Mouse (Mus musculus): ENCODE data around the gene Arhgap45.

Arhgap45 gene

DNA sequence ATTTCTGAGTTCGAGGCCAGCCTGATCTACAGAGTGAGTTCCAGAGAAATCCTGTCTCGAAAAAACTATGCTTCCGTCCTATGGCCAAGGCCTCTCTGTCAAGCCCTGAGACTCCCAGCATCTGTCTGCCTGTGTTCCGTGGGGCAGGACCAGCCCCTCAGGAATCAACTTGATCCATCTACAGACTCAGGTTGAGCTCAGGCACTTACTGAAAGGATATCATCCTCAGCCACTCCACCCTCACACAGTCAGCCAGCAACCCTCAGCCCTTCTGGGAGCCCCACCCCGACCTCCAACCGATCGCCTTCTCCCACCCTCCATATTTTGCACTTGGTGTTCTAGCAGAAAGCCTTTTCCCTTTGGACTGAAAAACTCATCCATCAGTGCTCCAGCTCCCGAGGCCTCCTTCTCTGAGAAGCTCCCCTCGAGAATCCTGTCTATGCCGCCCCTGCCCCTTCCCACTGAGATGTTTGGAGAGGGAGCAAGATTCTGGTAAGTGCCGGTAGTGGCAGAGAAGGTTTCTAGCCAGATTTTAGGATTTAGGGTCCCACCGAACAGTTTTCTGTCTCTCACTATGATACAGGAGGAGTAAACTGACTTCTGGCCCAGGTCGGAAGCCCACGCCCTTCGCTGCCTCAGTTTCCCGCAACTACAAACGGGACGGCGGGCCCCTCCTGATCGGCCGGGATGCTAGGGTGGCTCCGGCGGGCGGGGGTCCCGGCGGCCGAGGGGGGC is 28.5 kb upstream of the Arhgap45 start:
- no peak for DNase-seq

DNA sequence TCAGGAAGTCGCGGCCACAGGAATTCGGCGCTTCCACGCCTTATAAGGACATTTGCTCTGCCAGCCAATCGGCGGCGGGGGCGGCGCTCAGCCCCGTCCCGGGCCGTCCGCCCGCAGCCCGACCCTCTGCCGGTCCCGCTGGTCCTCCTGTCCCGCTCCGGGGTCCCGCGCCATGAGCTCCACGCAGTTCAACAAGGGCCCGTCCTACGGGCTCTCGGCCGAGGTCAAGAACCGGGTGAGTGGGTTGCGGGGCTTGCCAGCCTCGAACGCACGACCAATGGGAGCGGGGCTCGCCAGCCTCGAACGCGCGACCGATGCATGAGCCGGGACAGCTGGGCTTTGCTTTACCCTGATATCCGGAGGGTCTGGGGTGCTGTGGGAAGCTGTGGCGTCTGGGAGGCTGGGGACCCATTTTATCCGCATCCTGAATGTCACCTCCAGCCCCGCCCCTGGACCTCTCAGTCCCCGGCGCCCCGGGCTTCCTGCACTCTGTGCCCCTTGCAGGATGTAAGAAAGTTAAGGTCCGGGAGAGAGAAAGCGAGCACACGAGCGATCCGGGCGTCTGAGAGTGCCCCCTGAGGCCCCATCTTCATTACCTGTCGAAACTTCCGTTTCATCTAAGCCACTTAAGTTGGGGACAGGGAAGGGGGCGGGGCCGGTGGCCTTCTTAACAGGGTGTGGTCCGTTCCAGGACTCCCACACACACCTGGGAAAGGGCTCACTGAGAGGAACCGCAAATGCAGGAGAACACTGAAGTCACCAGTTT is 27.8 kb upstream of the Arhgap45 start, which contains the start of gene Cnn2:
Gene Cnn2 (plus strand): TSS at position 79 of the 766 bp plus-strand sequence.
- DNase-seq, result peak; percentile 38

DNA sequence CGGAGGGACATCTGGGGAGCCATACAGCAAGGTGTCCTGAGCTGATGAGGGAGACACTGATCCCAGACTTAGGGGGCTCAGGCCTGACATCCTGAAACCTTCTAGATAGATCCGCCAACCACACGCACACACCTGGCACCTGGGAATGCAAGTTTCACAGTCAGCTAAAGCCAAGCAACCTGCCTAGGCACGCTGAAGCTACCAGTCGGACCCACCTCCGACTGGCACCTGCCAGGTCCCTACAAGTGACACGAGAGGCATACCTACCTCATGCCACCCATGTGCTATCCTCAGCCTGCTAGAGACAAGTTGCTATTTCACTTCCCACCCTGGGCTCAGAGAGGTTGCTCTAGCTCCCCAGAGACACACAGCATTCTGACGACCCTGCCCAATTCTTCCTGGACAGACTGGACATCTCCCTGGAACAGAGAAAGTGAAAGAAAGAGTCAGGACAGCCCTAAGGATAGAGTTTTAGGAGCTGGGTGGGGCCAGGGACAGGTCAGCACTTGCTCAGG is 27.1 kb upstream of the Arhgap45 start:
- DNase-seq, result peak; percentile 13

DNA sequence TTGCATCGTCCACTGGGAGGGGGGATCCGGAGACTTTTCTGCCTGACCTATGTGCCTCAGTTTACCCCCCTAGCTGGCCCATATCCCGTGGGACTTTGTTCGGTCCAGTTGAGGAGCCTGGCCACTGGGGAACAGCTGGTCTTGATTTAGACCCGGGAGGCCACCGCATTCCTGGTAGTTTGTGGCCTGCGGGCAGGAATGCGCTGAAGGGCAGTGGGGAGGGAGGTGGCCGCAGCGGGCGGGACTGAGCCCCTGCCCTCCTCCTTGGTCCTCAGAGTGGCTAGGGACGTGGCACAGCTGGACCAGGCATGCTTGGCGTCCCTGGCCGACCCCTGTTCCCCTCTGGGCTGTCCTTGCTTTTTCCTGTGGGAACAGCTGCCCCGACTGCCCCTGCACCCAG is 26.6 kb upstream of the Arhgap45 start:
- DNase-seq, result peak; percentile 18

DNA sequence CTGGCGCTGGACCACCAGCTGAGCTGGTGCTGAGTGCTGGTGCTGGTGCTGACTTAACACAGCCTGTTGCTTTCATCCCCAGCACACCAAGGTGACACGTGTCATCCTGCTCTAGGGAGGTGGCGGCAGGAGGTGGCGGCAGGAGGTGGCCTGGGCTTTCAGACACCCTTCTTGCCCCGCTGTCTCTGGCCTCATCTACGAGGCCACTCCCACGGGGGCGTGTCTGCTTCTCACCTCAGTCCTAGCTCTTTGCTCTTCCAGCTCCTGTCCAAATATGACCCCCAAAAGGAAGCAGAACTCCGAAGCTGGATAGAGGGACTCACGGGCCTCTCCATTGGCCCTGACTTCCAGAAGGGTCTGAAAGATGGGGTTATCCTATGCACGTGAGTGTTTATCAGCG is 25.4 kb upstream of the Arhgap45 start:
- DNase-seq, result peak; percentile 13

DNA sequence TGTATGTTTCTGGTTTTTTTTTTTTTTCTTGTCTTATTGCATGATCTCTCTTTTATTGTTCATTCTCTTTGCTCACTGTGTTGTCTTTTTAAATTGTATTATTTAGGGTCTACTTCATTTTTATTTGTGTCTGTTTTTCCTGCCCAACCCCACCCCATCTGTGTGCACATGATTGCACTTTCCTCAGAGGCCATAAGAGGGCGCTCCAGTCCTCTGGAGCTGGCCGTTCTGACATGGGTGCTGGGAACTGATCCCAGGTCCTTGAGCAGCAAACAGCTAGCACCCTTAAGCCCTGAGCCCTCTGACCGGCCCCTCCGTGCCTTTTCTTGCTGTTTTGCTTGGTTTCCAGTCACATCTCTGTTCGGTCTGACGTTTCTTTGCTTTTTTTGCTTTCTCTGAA is 24.9 kb upstream of the Arhgap45 start:
- no peak for DNase-seq

DNA sequence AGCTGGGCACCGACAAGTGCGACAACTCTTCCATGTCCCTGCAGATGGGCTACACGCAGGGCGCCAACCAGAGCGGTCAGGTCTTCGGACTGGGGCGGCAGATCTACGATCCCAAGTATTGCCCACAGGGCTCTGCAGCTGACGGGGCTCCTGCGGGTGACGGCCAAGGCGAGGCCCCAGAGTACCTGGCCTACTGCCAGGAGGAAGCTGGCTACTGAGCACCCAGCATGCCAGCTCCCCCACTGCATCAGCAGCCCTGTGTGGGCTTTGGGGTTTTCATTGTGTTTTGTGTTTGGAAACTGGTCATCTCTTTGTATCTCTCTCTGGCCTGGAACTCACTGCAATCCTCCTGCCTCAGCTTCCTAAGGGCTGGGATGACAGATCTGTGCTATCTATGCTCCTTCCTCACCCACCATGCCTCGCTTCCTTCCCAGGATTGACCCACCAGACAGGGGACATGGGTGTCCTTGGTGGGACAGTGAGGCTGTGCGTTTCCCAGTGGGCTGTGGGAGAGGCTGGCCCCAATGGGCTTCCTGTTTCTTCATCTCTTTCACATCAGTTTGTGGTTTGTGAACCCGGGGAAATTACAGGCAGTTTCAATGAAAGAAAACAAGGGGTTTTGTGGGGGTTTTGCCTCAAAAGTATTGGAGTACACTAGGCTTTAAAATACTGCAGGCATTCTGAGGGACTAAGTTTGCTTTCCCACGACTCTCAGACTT is 21.9 kb upstream of the Arhgap45 start:
- no peak for DNase-seq

DNA sequence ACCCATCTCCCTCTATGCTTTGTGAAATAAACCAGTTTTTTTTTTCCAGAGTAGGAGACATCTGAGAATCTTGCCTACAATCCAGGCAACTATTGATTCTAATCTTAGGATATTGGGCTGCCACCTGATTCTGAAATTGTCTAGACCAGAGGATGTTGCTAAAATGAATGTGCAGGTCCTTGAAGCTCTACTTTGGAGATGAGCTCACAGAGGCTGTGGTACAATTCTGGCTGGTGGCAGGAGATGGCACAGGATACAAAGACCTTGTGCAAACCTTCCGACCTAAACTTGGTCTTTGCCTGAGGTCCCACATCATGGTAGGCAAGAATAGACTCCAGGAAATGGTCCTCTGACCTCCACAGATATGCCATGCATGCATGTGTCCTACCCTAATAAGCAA is 20.8 kb upstream of the Arhgap45 start:
- DNase-seq, result no peak

DNA sequence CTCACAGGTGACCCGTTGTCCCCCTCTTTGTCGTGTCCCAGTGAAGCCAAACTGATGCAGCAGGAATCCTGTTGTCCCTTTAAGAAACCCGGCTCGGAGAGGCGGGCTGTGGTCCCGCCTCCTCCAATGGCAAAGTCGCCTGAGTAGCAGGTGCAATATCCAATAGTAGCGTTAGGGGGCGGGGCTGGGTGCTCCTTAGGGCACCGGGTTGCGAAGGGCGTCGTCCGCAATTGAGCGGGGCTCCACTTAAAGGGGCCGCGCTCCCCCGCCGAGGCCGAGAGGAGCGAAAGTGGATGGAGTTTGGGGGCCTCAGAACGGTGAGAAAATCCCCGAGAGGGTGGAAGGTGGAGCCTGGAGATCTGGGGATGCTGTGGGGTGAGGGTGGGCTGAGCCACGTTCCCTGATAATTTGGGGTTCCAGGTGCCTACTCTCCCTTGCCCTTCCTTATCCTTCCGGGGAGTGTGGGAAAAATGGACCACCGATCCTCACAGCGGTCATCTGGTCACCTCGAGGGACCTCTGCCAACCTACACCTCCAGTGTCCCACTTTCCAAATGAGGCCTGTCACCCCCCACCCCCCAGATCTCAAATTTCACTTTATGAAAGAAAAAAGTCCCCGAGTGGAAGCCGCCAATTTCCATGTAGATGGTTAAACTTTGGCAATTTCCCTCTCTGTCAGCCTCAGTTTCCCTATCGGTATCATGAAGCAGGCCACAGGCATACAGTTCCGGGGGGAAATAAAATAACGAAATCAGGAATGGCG is 20.0 kb upstream of the Arhgap45 start, which contains the start of gene Abca7:
Gene Abca7 (plus strand): TSS at position 223 of the 762 bp plus-strand sequence.
- peak; percentile 95 for DNase-seq

DNA sequence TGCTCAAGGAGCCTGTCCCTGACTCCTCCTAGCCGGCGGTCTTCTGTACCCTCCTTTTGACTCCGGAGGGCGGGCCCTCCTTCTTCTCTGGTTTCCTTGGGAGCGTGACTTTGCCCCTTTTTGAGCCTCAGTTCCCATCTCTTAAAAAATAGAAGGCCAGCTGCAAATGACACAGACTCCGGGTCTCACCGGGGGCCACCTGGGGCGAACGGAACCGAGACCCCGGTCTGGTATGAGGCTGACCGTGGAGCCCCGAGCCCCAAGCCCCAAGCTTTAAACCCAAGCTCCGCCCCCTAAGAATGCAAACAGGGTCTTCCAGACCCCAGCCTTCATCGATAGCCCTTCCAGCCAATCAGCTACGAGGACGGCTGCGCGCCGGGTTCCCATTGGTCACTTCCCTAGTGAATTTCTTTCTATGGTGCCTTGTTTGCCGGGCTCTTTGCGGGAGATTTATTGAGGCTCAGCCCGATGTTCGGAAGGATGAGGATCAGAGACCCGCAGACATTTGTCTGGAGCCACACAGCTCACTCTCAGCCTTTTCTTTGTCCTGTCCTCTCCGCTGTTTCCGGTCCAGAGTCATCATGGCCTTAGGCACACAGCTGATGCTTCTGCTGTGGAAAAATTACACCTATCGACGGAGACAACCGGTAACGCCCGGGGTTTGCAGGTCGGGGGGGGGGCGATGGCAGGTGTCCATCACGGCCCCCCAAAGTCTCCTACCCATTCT is 19.3 kb upstream of the Arhgap45 start:
- peak; percentile 72 for DNase-seq

DNA sequence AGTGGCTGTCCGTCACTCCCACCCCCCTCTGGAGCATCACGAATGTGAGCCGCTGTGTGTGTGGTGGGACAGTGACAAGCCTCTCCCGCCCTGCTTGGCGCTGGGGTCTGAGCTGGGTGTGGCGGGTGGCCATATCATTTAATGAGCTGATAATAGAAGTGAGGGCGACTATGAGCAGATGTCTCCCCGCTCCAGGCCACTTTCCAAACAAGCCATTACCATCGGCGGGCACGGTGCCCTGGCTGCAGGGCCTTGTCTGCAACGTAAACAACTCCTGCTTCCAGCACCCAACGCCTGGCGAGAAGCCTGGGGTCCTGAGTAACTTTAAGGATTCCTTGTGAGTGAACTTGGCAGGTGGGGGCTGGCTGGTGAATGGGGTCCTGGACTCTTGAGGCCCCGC is 18.6 kb upstream of the Arhgap45 start:
- DNase-seq, result peak; percentile 67

DNA sequence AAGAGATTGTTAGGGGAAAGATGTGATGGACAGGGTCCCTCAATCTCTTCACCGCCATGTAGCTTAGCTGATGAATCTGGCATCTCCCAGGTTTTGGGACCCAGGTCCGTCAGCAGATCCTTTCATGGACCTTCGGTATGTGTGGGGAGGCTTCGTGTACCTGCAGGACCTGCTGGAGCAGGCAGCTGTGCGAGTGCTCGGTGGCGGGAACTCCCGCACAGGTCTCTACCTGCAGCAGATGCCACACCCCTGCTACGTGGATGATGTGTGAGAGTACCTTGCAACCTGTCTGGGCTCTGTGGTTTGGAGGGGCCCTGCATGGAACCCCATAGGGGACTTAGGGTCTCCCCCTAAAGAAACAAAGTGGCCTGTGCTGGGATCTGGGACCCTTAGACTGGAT is 14.5 kb upstream of the Arhgap45 start:
- DNase-seq, result no peak

DNA sequence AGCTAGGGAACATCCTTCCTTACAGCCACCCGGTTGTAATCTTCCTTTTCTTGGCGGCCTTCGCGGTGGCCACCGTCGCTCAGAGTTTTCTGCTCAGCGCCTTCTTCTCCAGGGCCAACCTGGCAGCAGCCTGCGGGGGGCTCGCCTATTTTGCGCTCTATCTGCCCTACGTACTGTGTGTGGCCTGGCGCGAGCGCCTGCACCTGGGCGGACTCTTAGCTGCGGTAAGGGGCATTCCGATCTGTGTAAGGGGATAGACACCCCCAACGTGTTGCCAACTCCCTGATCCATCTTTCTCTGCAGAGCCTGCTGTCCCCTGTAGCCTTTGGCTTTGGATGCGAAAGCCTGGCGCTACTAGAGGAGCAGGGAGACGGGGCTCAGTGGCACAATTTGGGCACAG is 13.6 kb upstream of the Arhgap45 start:
- DNase-seq, result no peak

DNA sequence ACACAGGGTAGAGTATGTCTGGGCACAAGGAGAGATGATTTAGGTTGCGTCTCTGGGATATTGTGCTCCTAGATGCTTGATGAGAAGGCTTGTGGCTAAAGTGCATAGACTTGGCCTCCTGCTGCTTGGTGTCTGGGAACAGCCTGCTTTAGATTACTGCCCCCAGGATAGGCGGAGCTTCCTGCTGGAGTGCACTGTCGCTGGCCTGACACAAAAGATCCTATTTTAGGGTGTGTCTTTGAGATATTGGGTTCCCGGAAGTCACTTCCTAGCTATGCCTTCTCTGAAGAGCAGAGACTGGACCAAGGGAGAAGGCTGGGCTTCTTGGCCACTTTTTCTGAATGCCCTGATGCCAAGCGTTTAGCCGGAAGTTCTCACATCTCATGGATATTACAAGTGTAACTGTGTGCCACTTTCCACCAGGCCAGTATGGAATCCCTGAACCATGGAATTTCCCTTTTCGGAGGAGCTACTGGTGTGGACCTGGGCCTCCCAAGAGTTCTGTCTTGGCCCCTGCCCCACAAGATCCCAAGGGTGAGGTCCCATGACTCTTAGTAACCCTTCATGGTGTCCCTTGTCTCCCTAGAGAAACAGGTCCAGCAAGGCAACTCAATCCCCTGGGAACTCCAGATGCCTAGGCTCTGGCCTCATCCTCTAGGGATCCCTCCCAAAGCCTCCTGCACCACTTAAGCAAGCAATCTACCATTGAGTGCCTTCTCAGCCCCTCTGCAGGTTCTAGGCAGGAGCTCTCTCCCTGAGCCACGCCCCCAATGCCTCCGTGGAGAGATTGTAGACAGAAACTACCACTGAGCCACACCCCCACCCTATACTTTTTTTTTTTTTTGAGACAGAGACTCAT is 12.8 kb upstream of the Arhgap45 start:
- DNase-seq, result no peak

DNA sequence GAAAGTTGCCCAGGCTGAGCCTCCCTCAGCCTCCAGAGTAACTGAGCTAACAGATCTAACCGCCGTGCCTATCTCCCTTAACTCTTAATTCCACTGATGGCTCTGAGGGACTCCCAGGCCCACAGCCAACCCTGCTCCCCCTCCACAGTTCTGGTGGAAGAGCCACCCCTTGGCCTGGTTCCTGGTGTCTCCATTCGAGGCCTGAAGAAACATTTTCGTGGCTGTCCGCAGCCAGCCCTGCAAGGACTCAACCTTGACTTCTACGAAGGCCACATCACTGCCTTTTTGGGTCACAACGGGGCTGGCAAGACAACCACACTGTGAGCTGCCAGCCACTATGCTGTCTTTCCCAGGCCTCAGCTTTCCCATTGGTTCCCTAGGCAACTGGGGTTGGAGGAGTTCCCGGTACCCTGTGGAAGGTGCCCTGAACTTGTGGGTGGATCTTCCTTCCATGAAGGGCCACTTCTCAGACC is 12.2 kb upstream of the Arhgap45 start:
- no peak for DNase-seq

DNA sequence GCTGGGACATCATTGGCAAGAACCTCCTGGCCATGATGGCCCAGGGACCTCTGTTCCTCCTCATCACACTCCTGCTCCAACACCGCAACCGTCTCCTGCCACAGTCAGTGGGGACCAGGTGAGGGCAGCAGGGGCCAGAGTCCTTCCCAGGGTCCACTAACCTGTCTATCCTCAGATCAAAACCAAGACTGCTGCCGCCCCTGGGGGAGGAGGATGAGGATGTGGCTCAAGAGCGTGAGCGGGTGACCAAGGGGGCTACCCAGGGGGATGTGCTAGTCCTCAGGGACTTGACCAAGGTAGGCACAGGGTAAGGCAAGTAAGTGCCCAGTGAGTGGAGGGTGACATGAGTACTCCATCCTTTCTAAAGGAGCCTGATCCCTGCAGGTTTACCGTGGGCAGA is 4.7 kb upstream of the Arhgap45 start:
- no peak for DNase-seq

DNA sequence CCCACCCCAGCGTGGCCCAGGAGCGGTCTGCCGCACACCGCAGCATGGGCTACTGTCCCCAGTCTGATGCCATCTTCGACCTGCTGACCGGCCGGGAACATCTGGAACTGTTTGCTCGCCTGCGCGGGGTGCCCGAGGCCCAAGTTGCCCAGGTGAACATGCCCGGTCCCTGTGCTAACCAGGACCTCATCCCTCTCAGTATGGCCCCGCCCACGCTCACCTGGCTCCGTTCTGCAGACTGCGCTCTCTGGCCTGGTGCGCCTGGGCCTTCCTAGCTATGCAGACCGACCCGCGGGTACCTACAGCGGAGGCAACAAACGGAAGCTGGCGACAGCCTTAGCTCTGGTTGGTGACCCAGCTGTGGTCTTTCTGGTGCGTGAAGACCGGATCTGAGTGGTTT is 2.8 kb upstream of the Arhgap45 start:
- DNase-seq, result no peak

DNA sequence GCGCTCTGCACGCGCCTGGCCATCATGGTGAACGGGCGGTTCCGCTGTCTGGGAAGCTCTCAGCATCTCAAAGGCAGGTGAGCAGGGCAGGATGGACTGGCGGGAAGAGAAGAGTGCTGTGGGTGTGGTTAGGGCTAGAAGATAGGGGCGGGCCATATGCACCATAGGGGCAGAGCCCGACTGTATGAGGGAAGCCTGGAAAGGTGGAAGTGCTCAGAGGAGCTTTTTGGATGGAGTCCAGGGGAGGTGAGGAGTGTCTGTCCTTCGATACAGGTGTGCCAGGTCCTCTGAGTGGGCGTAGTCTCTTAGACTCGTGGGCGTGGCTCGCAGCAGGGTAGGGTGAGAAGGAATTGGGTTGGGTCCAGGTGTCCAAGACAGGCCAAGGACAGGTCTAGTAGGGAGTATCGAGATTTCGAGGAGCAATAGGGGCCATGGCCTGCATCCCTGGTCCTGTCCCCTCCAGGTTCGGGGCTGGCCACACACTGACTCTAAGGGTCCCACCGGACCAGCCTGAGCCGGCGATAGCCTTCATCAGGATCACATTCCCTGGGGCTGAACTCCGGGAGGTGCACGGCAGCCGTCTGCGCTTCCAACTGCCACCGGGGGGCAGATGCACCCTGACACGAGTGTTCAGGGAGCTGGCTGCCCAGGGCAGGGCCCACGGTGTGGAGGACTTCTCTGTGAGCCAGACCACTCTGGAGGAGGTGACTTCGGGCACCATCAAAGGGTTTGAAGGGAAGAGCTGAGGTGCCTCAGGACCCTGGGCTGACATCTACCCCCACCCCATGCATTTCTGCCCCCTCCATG is 1.8 kb upstream of the Arhgap45 start:
- no peak for DNase-seq

DNA sequence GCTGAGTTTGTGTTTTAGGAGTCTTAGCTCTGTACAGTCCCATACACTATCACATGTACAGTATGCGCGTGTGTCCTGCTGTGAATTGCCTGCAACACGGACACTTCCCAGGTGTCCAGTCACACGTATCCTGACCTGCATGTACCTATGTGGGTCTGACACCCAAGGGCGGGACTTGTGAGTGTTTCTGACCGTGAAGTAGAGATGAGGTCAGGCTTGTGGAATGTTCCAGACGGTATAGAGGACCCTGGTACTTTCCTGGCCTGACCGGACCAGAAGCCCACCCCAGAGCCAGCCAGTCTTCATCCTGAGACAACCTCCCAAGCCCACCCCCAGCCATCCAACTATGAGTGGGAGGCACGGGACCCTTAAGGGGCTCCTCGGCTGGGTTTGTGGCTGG is 870 bp upstream of the Arhgap45 start:
- no peak for DNase-seq

DNA sequence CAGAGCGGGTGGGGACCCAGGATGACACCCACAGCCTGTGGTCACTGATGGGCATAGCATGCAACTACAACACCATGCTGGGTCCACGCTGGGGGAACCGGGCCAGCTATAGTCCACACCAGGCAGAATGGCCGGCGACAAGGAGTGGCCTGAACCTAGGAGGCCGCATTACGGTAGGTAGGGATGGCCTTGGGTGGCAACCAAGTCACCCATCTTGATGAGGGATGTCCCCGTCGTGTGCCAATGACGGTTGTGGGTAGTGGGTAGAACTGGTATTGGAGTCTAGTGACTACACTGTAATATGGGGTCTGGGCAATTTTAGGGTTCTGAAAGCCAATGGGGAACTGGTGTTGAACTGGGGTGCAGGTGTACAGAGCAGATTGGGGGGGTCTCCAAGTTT is 478 bp downstream of the Arhgap45 start:
- DNase-seq, result no peak

All from cerebellum, adult 11 months (tissue).